Mouse (Mus musculus) stomach, postnatal 0 days (tissue): ENCODE data around the gene Fstl4. TPM values are rescaled to one million over a fixed set of nuclear protein-coding genes. Genes with fewer than 3 reads are reported as not detected.
A peak's percentile ranks its signal among the peaks of the same experiment; 100 is the strongest.

Experiments
- ATAC-seq: fragments of 200-750 bp; cut with Nextera tagmentation; 2 replicates; pipeline ENCODE4 v1.8.0; 2017; ENCODE audit not compliant: low FRiP score, low TSS enrichment
- DNase-seq: peaks from one replicate; pipeline ENCODE4 v3.0.0-alpha.2; 2016; ENCODE audit warnings: low spot score
- H3K27ac ChIP-seq: fragments of 300-500 bp; sonication (generic); replicated peaks from 2 replicates; pipeline ENCODE4 v1.5.1; 2014; ENCODE audit warnings: mild to moderate bottlenecking, control low read depth
- H3K27me3 ChIP-seq: fragments of 300-500 bp; sonication (generic); 2 replicates; pipeline ENCODE4 v1.6.1; 2014; ENCODE audit warnings: low read length; ENCODE audit not compliant: control insufficient read depth, insufficient read depth
- H3K36me3 ChIP-seq: fragments of 300-500 bp; sonication (generic); 2 replicates; pipeline ENCODE4 v1.6.1; 2014; ENCODE audit warnings: low read length, mixed read lengths; ENCODE audit not compliant: control insufficient read depth, insufficient read depth
- H3K4me1 ChIP-seq: fragments of 300-500 bp; sonication (generic); replicated peaks from 2 replicates; pipeline ENCODE4 v1.6.1; 2014; ENCODE audit warnings: antibody characterized with exemption; ENCODE audit not compliant: control insufficient read depth, insufficient read depth
- H3K4me2 ChIP-seq: fragments of 300-500 bp; sonication (generic); replicated peaks from 2 replicates; pipeline ENCODE4 v1.6.1; 2014; ENCODE audit warnings: low read depth, mild to moderate bottlenecking, control low read depth, moderate library complexity
- H3K4me3 ChIP-seq: fragments of 300-500 bp; sonication (generic); 2 replicates; pipeline ENCODE4 v1.5.1; 2014; ENCODE audit warnings: low read depth, low read length, control low read depth
- H3K9ac ChIP-seq: fragments of 300-500 bp; sonication (generic); 2 replicates; pipeline ENCODE4 v1.6.1; 2014; ENCODE audit warnings: mild to moderate bottlenecking, low read length, control low read depth, mixed read lengths
- H3K9me3 ChIP-seq: fragments of 300-500 bp; sonication (generic); 2 replicates; pipeline ENCODE4 v1.6.1; 2016; ENCODE audit warnings: low read length; ENCODE audit not compliant: control insufficient read depth
- CTCF ChIP-seq: IDR thresholded peaks from 2 replicates; pipeline ENCODE4 v1.5.1; 2016; ENCODE audit warnings: antibody characterized with exemption, low read depth, mild to moderate bottlenecking, moderate library complexity
- EP300 ChIP-seq: optimal IDR thresholded peaks from 2 replicates; pipeline ENCODE3; 2016; ENCODE audit warnings: antibody characterized with exemption
- WGBS: fragments of 180-500 bp; shearing (Covaris S2); extraction: QIAGEN DNeasy Blood & Tissue Kit; methylation state at CpG from one replicate; pipeline ENCODE4 v1.1.7; 2014; 5-methylcytosine and 5-hydroxymethylcytosine counted together
- polyA plus RNA-seq: library from polyadenylated mRNA; unstranded; fragments of >200 nt; fragmentation: Nextera tagmentation; extraction: Ambion mirVana; gene quantifications from 2 replicates; pipeline ENCODE4 v1.2.1, GENCODE M21; 2015

Fstl4 gene
- 1.1 TPM in 2 replicates for polyA plus RNA-seq

DNA sequence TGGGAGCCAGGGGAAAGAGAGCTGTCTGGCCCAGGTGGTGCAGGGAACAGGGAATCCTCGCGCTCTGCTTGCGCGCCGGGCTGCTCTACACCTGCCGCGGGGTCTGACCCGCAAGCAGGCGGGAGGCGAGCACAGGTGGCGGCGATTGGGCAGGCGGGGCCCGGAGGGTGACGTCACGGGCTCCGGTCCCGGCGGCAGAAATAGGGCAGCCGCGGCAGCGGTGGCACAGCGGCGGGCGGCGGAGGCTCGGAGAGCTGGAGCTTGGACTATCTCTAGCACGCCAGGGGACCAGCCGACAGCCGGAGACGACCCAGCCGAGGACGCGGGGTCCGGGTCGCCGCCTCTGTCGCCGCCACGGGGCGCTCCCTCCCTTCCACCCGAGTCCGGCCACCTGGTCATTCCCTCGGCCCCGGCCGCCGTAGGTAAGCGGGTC, at the start of gene Fstl4:
Gene Fstl4, plus strand, starts transcription at position 174 of the 433 bp plus-strand sequence.
- Histone ChIP-seq H3K27me3 (peaks cover 13% of the 10 kb centered on the region), H3K9ac (peak within 1 kb of the TSS; percentile 38; the same call in 1 of the 2 replicates), H3K4me3 (peak within 1 kb of the TSS; percentile 47), H3K36me3 (no peaks in the 10 kb centered on the region), H3K9me3 (no peaks in the 10 kb centered on the region), H3K4me1 (0 out of 2 replicates have a peak, but pooled peaks cover 7% of the 10 kb centered on the region), H3K27ac (no peak within 1 kb of the TSS), H3K4me2 (peak within 1 kb of the TSS; percentile 82)
- TF ChIP-seq CTCF (0 out of 2 replicates have a peak, but pooled peaks have one; percentile 1), EP300 (no peak)
- ATAC-seq (peak; percentile 53), DNase-seq (peak; percentile 65)
- WGBS: under 1% methylated on average over 47 of the region's 48 CpGs

DNA sequence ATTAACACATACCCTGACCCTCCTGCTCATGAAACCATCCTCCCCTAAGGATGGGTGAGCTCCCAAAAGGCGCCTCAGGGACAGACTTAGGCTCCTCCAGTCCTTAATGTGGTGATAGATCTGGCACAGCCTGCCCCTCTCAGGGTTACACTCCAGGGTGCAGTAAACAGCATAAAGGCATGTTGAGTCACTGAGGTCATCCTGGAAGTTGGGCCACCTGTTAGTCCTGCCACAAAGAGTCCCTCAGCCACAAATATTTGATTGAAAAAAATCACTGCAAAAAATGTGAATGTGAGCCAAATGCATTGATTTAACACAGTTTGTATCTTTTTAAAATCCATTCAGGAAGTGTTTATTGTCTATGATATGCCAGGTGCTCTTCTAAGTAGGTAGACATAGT, 45.9 kb upstream of the Fstl4 start:
- Histone ChIP-seq H3K9me3 (no peaks in the 10 kb centered on the region), H3K9ac (no peak overlapping the region), H3K4me2 (no peak overlapping the region), H3K4me3 (no peak overlapping the region), H3K27ac (no peak overlapping the region), H3K27me3 (no peaks in the 10 kb centered on the region), H3K4me1 (no peaks in the 10 kb centered on the region), H3K36me3 (no peaks in the 10 kb centered on the region)
- DNase-seq (no peak), ATAC-seq (no peak)
- TF ChIP-seq CTCF (no peak), EP300 (no peak)
- whole genome bisulfite sequencing: 76% methylated on average over 1 of the region's 1 CpGs

DNA sequence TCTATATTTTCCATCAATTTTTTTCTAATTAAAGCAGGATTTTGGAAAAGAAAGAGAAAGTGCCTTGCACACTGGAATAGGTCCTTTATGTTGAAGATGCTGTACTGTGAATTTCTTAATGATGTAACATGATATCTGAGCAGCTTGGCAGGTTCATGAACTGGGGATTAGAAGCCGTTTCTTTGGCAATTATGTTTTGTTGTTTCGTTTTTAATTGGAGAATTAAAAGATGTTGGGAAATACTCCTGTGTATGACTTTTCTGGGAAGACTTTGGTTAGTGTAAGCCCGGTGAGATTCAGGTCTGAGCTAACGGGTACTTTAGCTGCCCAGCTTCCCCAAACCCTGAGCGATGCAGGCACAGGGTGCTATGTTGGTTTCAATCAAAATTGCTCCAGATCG, 43.3 kb upstream of the Fstl4 start:
- H3K4me2 ChIP-seq: no peak overlapping the region
- H3K9me3 ChIP-seq: no peaks in the 10 kb centered on the region
- WGBS: 63% methylated on average over 6 of the region's 6 CpGs
- H3K27ac ChIP-seq: no peak overlapping the region
- H3K4me3 ChIP-seq: no peak overlapping the region
- no peak overlapping the region for H3K9ac ChIP-seq
- no peak for ATAC-seq
- no peaks in the 10 kb centered on the region for H3K27me3 ChIP-seq
- TF ChIP-seq EP300 (no peak), CTCF (no peak)
- H3K4me1 ChIP-seq: no peaks in the 10 kb centered on the region
- DNase-seq: no peak
- no peaks in the 10 kb centered on the region for H3K36me3 ChIP-seq

DNA sequence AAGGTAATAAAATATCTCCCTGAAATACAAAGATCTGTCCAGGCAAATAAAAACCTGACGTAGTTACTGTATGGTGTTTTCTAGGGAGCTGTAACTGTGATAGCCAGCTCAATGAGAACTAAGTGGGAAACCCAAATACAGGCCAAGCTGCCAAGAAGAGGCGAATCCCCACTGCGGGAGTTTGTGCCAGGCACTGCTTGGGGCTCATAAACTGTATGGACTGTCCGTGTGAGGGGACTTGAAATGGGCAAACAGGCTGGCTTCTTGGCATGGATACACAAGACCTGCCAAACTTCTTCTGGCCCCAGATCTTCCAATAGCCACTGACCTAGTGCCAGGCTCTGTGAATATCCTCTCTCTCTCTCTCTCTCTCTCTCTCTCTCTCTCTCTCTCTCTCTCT, 41.7 kb upstream of the Fstl4 start:
- Histone ChIP-seq H3K4me2 (no peak overlapping the region), H3K9ac (no peak overlapping the region), H3K36me3 (no peaks in the 10 kb centered on the region), H3K27me3 (no peaks in the 10 kb centered on the region), H3K27ac (no peak overlapping the region), H3K9me3 (no peaks in the 10 kb centered on the region), H3K4me1 (no peaks in the 10 kb centered on the region), H3K4me3 (no peak overlapping the region)
- no peak for ATAC-seq
- no peak for DNase-seq
- 90% methylated on average over 4 of the region's 4 CpGs for WGBS
- TF ChIP-seq EP300 (no peak), CTCF (no peak)

DNA sequence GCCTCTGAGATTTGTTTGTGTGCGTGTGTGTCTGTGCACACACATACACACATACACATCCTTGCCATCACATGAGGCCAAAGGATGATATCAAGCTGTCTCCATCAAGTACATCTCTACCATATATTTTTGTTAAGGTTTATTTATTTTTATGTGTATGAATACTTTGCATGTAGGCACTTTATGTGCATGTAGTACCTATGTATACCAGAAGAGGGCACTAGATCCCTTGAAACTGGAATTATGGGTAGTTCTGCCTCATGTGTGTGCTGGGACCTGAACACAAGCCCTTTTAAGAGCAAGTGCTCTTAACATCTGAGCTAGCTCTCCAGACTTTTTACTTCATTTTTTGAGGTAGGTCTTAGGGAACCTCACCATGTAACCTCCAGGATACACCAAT, 38.4 kb upstream of the Fstl4 start:
- 97% methylated on average over 1 of the region's 1 CpGs for WGBS
- Histone ChIP-seq H3K4me1 (no peaks in the 10 kb centered on the region), H3K36me3 (no peaks in the 10 kb centered on the region), H3K9me3 (no peaks in the 10 kb centered on the region), H3K27ac (no peak overlapping the region), H3K4me3 (no peak overlapping the region), H3K27me3 (no peaks in the 10 kb centered on the region), H3K9ac (no peak overlapping the region), H3K4me2 (no peak overlapping the region)
- ATAC-seq (no peak), DNase-seq (no peak)
- no peak for TF ChIP-seq EP300
- peak; percentile 49; the same call in 1 of the 2 replicates for TF ChIP-seq CTCF

DNA sequence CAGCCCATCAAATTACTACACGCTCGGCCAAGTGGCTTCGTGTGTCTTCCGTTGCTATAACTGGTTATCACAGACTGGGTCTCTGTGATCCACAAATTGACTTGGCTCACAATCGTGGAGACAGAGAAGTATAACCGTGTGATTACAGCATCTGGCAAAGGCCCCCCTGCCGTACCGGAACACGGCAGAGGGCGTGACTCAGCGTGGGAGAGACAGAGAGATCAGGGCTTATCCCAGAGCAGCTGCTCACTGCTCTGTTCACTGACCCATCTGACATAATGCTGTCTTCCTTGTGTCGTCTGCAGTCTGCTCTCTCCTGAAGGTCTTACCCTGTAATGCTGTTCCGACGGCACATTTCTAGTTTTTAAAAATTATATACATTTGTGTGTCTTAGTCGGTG, 36.0 kb upstream of the Fstl4 start:
- Histone ChIP-seq H3K27ac (no peak overlapping the region), H3K9ac (no peak overlapping the region), H3K4me2 (no peak overlapping the region), H3K27me3 (no peaks in the 10 kb centered on the region), H3K36me3 (no peaks in the 10 kb centered on the region), H3K9me3 (no peaks in the 10 kb centered on the region), H3K4me3 (no peak overlapping the region), H3K4me1 (no peaks in the 10 kb centered on the region)
- 74% methylated on average over 15 of the region's 15 CpGs for WGBS
- DNase-seq: no peak
- no peak for TF ChIP-seq CTCF
- no peak for TF ChIP-seq EP300
- no peak for ATAC-seq
